ENCODE assay signal across 8 mouse cellular contexts in the genomic region with DNA sequence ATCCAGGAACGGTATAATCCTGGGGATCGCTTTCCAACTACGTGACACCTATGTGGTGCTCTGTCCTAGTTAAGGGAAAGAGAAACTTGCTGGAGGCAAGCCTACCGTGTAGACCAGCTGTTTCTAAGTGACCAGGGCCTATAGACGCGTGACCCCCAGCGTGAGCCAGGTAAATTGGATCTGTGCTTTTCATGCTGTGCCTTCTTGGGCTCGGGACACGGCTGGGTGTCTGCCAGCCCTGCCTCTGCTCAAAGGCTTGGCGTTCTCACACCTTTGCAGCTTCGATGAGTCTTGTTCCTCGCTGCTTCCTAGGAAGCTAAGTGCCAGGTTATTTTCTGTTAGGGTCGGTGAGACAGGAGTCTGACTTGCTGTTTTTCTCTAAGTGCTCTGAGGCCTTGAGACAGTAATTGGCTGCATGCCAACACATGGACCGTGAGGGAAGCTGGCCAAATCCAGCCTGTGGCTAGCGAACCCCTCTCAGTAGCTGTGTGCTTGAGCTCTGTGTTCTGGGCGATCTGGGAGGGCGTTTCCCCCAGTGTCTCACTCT.
DNase-seq lines count a peak whose midpoint lies in the region; ATAC-seq and TF ChIP-seq lines count a peak whose summit lies in the region.

No protein-coding gene starts in this region.

- DNase-seq in heart, adult 8-10 months (ENCODE audit: low spot score), result no peak
- peak; percentile 29 to 36 for DNase-seq in adrenal gland, postnatal 4 days (ENCODE audit: low spot score in 2 of 2)
- DNase-seq in kidney, adult 2 months, result peak; percentile 82
- DNase-seq in lung, postnatal 10 days, result peak; percentile 64
- peak; percentile 77 for DNase-seq in skeletal muscle tissue, adult 2 months (ENCODE audit: low read depth, low spot score)
- DNase-seq in thymus, adult 2 months, result no peak

- WGBS in heart, embryonic 16.5 days, result 39% methylated on average over 17 of the region's 17 CpGs
- 40% methylated on average over 17 of the region's 17 CpGs for WGBS in forebrain, embryonic 16.5 days
- WGBS in kidney, adult 2 months, result 32% methylated on average over 17 of the region's 17 CpGs
- 79% methylated on average over 17 of the region's 17 CpGs for WGBS in thymus, adult 2 months

- no peak overlapping the region for H3K4me3 ChIP-seq in heart, embryonic 16.5 days (ENCODE audit: low read length)
- H3K4me3 ChIP-seq in forebrain, embryonic 16.5 days (replicated peaks; ENCODE audit: low read length), result no peak overlapping the region
- H3K4me3 ChIP-seq in kidney, adult 2 months (ENCODE audit: insufficient read depth, low read depth, low read length), result no peak overlapping the region
- H3K4me3 ChIP-seq in thymus, adult 2 months (ENCODE audit: control insufficient read depth, insufficient read depth, low read length), result no peak overlapping the region

- H3K4me2 ChIP-seq in heart, embryonic 16.5 days (ENCODE audit: low read depth, low read length), result peak overlapping the region; percentile 3; the same call in 1 of the 2 replicates
- H3K4me2 ChIP-seq in forebrain, embryonic 16.5 days (ENCODE audit: low read length), result peak overlapping the region; percentile 12; the same call in 1 of the 2 replicates

- H3K4me1 ChIP-seq in heart, embryonic 16.5 days (ENCODE audit: control insufficient read depth, insufficient read depth, low read length), result peaks cover 13% of the 10 kb centered on the region
- peaks cover 13% of the 10 kb centered on the region for H3K4me1 ChIP-seq in forebrain, embryonic 16.5 days (replicated peaks; ENCODE audit: control insufficient read depth, insufficient read depth, low read length)
- peaks cover 15% of the 10 kb centered on the region for H3K4me1 ChIP-seq in kidney, adult 2 months (ENCODE audit: control insufficient read depth, insufficient read depth, low read length)
- H3K4me1 ChIP-seq in thymus, adult 2 months (replicated peaks; ENCODE audit: control insufficient read depth, insufficient read depth, low read length), result no peaks in the 10 kb centered on the region

- peak; percentile 49 for ATAC-seq in heart, embryonic 16.5 days (replicated peaks; ENCODE audit: extremely low read depth, insufficient read depth, low FRiP score)
- peak; percentile 59; the same call in 1 of the 2 replicates for ATAC-seq in forebrain, embryonic 16.5 days

- H3K27me3 ChIP-seq in heart, embryonic 16.5 days (ENCODE audit: control insufficient read depth, insufficient read depth, low read length), result no peaks in the 10 kb centered on the region
- H3K27me3 ChIP-seq in forebrain, embryonic 16.5 days (replicated peaks; ENCODE audit: control insufficient read depth, insufficient read depth, low read length), result no peaks in the 10 kb centered on the region
- no peaks in the 10 kb centered on the region for H3K27me3 ChIP-seq in kidney, adult 2 months (replicated peaks; ENCODE audit: control insufficient read depth, insufficient read depth, low read length)
- no peaks in the 10 kb centered on the region for H3K27me3 ChIP-seq in thymus, adult 2 months (ENCODE audit: control insufficient read depth, insufficient read depth, low read length)

- H3K27ac ChIP-seq in heart, embryonic 16.5 days (ENCODE audit: low read length), result no peak overlapping the region
- H3K27ac ChIP-seq in forebrain, embryonic 16.5 days (ENCODE audit: low read length), result no peak overlapping the region
- H3K27ac ChIP-seq in kidney, adult 2 months (ENCODE audit: insufficient read depth, low read depth, low read length), result peak overlapping the region; percentile 22; the same call in 1 of the 2 replicates
- no peak overlapping the region for H3K27ac ChIP-seq in thymus, adult 2 months (ENCODE audit: control insufficient read depth, insufficient read depth, low read length)

- TF ChIP-seq CTCF in kidney, adult 2 months (conservative IDR thresholded peaks at IDR 0.05; ENCODE audit: insufficient read depth, insufficient read length, low read depth, low read length), result no peak
- no peak for TF ChIP-seq CTCF in thymus, adult 2 months (IDR thresholded peaks at IDR 0.05; ENCODE audit: borderline replicate concordance, control insufficient read depth, extremely low read depth, insufficient read depth, low read length, poor library complexity)

- H3K9me3 ChIP-seq in heart, embryonic 16.5 days (replicated peaks; ENCODE audit: control insufficient read depth, low read length), result no peaks in the 10 kb centered on the region
- H3K9me3 ChIP-seq in forebrain, embryonic 16.5 days (ENCODE audit: control insufficient read depth, low read length), result no peaks in the 10 kb centered on the region

- no peak overlapping the region for H3K9ac ChIP-seq in heart, embryonic 16.5 days (ENCODE audit: low read length)
- H3K9ac ChIP-seq in forebrain, embryonic 16.5 days (replicated peaks; ENCODE audit: low read depth, low read length), result no peak overlapping the region

- H3K36me3 ChIP-seq in heart, embryonic 16.5 days (ENCODE audit: control insufficient read depth, insufficient read depth), result no peaks in the 10 kb centered on the region
- no peaks in the 10 kb centered on the region for H3K36me3 ChIP-seq in forebrain, embryonic 16.5 days (ENCODE audit: control insufficient read depth, insufficient read depth)
- no peaks in the 10 kb centered on the region for H3K36me3 ChIP-seq in kidney, adult 2 months (ENCODE audit: control insufficient read depth, insufficient read depth, low read length)
- no peaks in the 10 kb centered on the region for H3K36me3 ChIP-seq in thymus, adult 2 months (ENCODE audit: control insufficient read depth, insufficient read depth, low read length)

- no peak for TF ChIP-seq POLR2A in kidney, adult 2 months (IDR thresholded peaks at IDR 0.05; ENCODE audit: low read depth, low read length)
- no peak for TF ChIP-seq POLR2A in thymus, adult 2 months (IDR thresholded peaks at IDR 0.05; ENCODE audit: control insufficient read depth, extremely low read depth, insufficient read depth, low read length, poor library complexity)

Comparison
In these comparisons a context has a peak if more than half of its experiments do, and no peak if none do; other contexts are left out.
1. DNase-seq: peak in adrenal gland, postnatal 4 days (2 of 2), kidney, adult 2 months (single experiment), lung, postnatal 10 days (single experiment) and skeletal muscle tissue, adult 2 months (single experiment); none in heart, adult 8-10 months (single experiment) and thymus, adult 2 months (single experiment).